Mouse (Mus musculus) forebrain, embryonic 11.5 days (tissue): ENCODE measurements around the gene Cpa5. TPM values are rescaled to one million over a fixed set of nuclear protein-coding genes. Genes with fewer than 3 reads are reported as not detected.

Experiments
- ATAC-seq: fragments of 200-750 bp; cut with Nextera tagmentation; replicated peaks from 2 replicates; pipeline ENCODE4 v1.8.0; 2017; ENCODE audit warnings: moderate TSS enrichment; ENCODE audit not compliant: low FRiP score
- DNase-seq: peaks from one replicate; pipeline ENCODE4 v3.0.0-alpha.2; 2017; ENCODE audit warnings: low spot score
- H3K27ac ChIP-seq: fragments of 300-500 bp; sonication (generic); 2 replicates; pipeline ENCODE4 v1.5.1; 2014; ENCODE audit warnings: low read depth, low read length
- H3K27me3 ChIP-seq: fragments of 300-500 bp; sonication (generic); 2 replicates; pipeline ENCODE4 v1.6.1; 2014; ENCODE audit warnings: mild to moderate bottlenecking, low read length, mixed read lengths; ENCODE audit not compliant: control insufficient read depth, insufficient read depth
- H3K36me3 ChIP-seq: fragments of 300-500 bp; sonication (generic); 2 replicates; pipeline ENCODE4 v1.6.1; 2014; ENCODE audit warnings: mild to moderate bottlenecking, low read length, moderate library complexity, mixed read lengths; ENCODE audit not compliant: control insufficient read depth, insufficient read depth
- H3K4me1 ChIP-seq: fragments of 300-500 bp; sonication (generic); replicated peaks from 2 replicates; pipeline ENCODE4 v1.6.1; 2014; ENCODE audit warnings: low read length, mixed read lengths; ENCODE audit not compliant: control insufficient read depth, insufficient read depth
- H3K4me2 ChIP-seq: fragments of 300-500 bp; sonication (generic); 2 replicates; pipeline ENCODE4 v1.6.1; 2014; ENCODE audit warnings: low read depth, mild to moderate bottlenecking, low read length, moderate library complexity, mixed read lengths; ENCODE audit not compliant: severe bottlenecking
- H3K4me3 ChIP-seq: fragments of 300-500 bp; sonication (generic); 2 replicates; pipeline ENCODE4 v1.5.1; 2014; ENCODE audit warnings: low read depth, low read length
- H3K9ac ChIP-seq: fragments of 300-500 bp; sonication (generic); 2 replicates; pipeline ENCODE4 v1.6.1; 2014; ENCODE audit warnings: low read length
- H3K9me3 ChIP-seq: fragments of 300-500 bp; sonication (generic); 2 replicates; pipeline ENCODE4 v1.6.1; 2016; ENCODE audit warnings: low read length, mixed read lengths; ENCODE audit not compliant: control insufficient read depth
- WGBS: fragments of 180-500 bp; shearing (Covaris S2); extraction: QIAGEN DNeasy Blood & Tissue Kit; methylation state at CpG from one replicate; pipeline ENCODE4 v1.1.7; 2014; 5-methylcytosine and 5-hydroxymethylcytosine counted together
- polyA plus RNA-seq: library from polyadenylated mRNA; unstranded; fragments of >200 nt; fragmentation: Nextera tagmentation; extraction: Ambion mirVana; gene quantifications from 2 replicates; pipeline ENCODE4 v1.2.1, GENCODE M21; 2014

Gene Cpa5
- polyA plus RNA-seq, 1 experiment from 2014 or later: 0.72 TPM

DNA sequence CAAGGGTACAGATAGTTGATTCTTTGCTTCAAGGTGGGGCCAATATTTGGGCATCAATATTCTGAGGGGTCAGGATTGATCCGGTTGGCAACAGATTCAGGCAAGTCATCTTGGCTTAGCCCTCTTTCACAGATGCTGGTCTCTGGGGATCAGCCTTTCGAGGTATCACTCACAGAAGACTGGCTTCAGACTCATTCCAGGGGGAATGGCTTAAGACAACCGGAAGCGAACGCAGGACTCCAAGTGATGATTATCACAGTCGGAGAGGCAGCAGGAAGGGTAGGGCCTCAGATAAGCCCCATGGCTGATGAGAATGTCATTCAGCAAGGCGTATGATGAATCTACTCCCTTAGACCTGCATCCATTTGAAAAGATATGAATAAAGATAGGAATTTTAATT is 16.4 kb upstream of the Cpa5 start:
- no peaks in the 10 kb centered on the region for H3K36me3 ChIP-seq
- no peaks in the 10 kb centered on the region for H3K9me3 ChIP-seq
- no peaks in the 10 kb centered on the region for H3K27me3 ChIP-seq
- H3K27ac ChIP-seq: no peak overlapping the region
- no peak overlapping the region for H3K4me2 ChIP-seq
- ATAC-seq (no peak), DNase-seq (peak; percentile 4)
- H3K9ac ChIP-seq: no peak overlapping the region
- no peaks in the 10 kb centered on the region; the same call in 1 of the 2 replicates for H3K4me1 ChIP-seq
- WGBS: 83% methylated on average over 7 of the region's 7 CpGs
- no peak overlapping the region for H3K4me3 ChIP-seq

DNA sequence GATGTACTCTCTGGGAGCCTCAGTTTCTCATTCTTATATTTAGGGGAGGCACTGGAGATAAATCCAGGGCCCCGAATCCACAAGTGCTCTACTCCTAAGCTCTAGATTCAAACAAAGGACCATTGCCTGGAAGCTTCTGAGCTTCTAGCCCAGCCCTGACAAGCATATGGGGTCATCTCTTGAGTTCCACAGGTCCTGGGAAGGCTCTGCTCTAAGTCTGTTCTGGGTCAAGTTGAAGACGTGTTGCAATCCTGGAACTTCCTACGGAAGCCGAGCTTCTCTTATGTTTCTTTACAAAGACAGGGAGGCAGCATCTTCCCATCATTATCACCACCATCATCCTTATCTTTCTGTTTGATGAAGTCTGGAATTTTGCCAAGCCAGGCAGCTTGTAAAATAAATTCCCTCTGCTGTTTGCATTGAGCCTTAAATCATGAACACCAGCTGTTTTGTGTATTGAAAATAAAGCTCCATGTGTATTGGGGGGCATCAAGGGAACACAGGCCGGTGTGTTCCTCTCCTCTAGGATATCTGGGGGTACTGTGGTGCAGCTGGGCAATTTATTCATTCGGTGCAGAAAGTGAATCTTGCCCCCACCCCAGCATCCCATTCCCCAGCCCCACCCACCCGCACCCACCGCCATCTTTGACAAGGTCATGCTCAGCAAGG is 14.4 kb upstream of the Cpa5 start:
- no peak for ATAC-seq
- peak; percentile 40 for DNase-seq
- H3K27me3 ChIP-seq: no peaks in the 10 kb centered on the region
- H3K9ac ChIP-seq: no peak overlapping the region
- H3K4me2 ChIP-seq: no peak overlapping the region
- no peaks in the 10 kb centered on the region for H3K36me3 ChIP-seq
- no peak overlapping the region for H3K27ac ChIP-seq
- no peak overlapping the region for H3K4me3 ChIP-seq
- H3K4me1 ChIP-seq: no peaks in the 10 kb centered on the region
- H3K9me3 ChIP-seq: no peaks in the 10 kb centered on the region
- WGBS: 96% methylated on average over 8 of the region's 8 CpGs

DNA sequence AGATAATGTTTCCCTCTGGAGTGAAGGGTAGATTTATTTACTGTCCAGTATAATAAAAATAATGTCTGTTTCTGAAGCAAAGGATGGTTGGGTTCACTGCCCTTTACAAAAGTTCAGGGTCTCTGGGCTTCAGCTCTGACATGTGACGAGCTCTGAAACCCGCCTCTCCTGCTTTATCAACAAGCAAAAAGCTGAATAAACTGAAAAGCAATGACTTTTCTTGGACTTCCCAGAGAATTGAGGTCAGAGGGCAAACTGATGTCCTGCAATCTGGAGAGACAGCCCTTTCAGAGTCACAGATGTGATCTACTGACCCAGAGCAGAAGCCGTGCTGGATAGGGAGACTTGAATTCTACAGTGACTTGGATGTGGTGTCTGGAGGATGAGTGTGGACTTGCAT is 10.8 kb upstream of the Cpa5 start:
- no peak overlapping the region for H3K4me3 ChIP-seq

DNA sequence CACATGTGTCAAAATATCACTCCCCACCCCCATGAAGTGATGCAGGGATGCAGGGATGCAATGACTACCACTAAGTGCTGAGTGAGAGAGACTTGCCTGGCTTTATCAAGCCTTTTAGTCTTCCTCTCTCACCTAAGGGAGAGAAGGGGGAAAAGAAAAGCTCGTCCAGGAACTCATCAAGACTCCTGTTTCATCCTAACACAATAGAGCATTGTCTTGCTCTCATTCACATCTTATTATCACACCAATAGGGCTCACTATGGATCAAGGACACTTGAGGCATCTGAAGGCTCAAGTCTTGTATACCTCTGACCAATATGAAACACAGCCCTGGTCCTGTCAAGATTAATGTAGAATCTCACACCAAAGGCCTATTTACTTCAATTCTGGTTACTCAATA is 9.8 kb upstream of the Cpa5 start:
- Histone ChIP-seq H3K9me3 (no peaks in the 10 kb centered on the region), H3K36me3 (no peaks in the 10 kb centered on the region), H3K9ac (no peak overlapping the region), H3K4me3 (no peak overlapping the region), H3K4me1 (no peaks in the 10 kb centered on the region), H3K4me2 (no peak overlapping the region), H3K27ac (no peak overlapping the region), H3K27me3 (no peaks in the 10 kb centered on the region)
- ATAC-seq (no peak), DNase-seq (peak; percentile 9)
- WGBS: 72% methylated on average over 1 of the region's 1 CpGs

More for the DNA sequence above, 10.8 kb upstream of the Cpa5 start:
- 68% methylated on average over 3 of the region's 3 CpGs for WGBS
- Histone ChIP-seq H3K9ac (no peak overlapping the region), H3K4me1 (no peaks in the 10 kb centered on the region), H3K27me3 (no peaks in the 10 kb centered on the region), H3K36me3 (no peaks in the 10 kb centered on the region), H3K9me3 (no peaks in the 10 kb centered on the region), H3K4me2 (no peak overlapping the region), H3K27ac (no peak overlapping the region)
- DNase-seq: peak; percentile 35
- no peak for ATAC-seq

DNA sequence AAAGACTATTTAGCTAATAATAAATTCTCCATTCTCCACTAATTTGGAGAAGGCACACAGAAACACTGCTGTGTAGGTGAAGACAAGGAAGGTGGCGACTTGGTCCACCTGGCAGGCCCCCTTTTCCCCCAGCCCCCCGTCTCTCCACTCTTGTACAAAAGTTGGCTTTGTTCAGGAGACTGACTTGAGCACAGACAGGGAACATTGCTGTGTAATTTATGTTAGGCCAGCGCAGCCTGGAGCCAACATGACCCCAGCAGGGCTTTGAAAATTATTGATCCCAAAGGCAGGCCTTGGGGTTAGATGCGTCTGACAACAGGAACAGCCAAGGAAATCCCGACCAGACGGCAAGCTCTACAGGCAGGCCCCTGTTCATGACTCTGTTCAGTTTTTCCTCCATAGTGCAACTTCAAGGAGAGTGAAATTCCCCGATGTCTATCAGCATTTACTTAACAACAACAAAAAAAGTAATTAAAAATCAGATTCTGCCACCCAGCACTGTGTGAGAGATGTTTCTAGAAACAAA is 6.4 kb upstream of the Cpa5 start:
- DNase-seq: peak; percentile 33
- Histone ChIP-seq H3K4me2 (no peak overlapping the region), H3K36me3 (no peaks in the 10 kb centered on the region), H3K4me3 (no peak overlapping the region), H3K9ac (no peak overlapping the region), H3K9me3 (no peaks in the 10 kb centered on the region), H3K27me3 (no peaks in the 10 kb centered on the region), H3K4me1 (no peaks in the 10 kb centered on the region), H3K27ac (no peak overlapping the region)
- no peak for ATAC-seq
- WGBS: 81% methylated on average over 7 of the region's 7 CpGs

DNA sequence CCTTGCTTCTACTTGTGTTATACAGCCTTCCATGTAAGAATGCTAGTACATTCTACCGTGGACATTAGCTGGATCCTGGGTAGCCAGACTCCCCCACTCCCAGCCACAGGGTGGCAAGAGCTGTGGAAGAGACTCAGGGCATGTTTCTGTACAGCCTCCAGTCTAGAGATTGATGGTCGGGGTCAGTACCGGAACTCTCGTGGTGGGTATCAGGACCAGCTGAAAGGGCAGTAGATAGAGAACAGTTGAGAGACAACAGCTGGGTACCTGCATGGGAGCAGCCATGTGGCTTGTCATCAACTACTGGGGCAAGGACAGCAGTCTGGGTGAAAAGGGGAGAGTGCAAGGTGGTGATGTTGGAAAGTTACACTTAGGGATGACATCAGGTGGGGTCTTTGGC is 5.7 kb upstream of the Cpa5 start:
- 0 out of 2 replicates have a peak, but pooled peaks cover under 1% of the 10 kb centered on the region for H3K4me1 ChIP-seq
- no peak overlapping the region for H3K4me3 ChIP-seq
- H3K36me3 ChIP-seq: no peaks in the 10 kb centered on the region
- ATAC-seq (no peak), DNase-seq (peak; percentile 26)
- H3K4me2 ChIP-seq: no peak overlapping the region
- H3K27me3 ChIP-seq: no peaks in the 10 kb centered on the region
- WGBS: 96% methylated on average over 4 of the region's 4 CpGs
- no peaks in the 10 kb centered on the region for H3K9me3 ChIP-seq
- H3K9ac ChIP-seq: no peak overlapping the region
- H3K27ac ChIP-seq: no peak overlapping the region

DNA sequence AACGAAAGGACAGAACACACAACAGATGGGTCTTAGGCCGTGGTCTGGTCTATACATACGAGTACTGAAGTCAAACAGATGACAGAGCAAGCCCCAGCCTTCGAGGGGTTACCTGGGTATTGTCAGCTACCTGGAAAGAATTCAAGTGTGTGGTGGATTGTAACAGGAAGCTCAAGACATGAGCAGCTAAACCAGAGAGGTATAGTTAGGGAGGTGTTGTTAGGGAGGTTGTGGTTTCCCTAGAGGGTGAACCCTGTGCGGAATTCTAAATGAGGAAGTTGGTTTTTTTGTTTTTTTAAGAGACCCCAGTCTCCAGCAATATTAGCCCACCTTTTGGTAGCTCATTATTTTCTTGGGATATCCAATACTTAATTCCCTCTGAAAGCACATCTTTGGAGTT is 5.1 kb upstream of the Cpa5 start:
- DNase-seq: peak; percentile 27

DNA sequence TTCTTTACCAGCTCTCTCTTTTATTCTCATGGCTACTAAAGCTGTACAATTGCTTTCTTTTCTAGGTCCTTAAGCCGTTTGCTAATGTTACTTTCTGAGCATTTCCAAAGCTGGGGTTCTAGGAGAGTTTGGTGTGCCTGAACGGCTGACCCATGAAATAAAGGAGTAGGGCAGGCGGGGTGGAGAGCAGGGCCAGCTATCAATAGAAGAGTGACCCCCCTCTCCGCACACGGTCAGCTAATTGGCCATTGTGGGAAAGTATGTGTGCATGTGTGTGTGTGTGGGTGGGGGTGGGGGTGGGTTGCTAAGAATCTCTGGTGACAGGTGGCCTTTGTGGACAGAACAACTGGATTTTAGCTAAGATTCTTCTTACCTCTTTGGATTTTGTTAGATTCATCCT is 402 bp downstream of the Cpa5 start:
- 20% methylated on average over 5 of the region's 5 CpGs for WGBS
- H3K4me1 ChIP-seq: peaks cover 24% of the 10 kb centered on the region
- ATAC-seq: peak; percentile 74
- H3K27me3 ChIP-seq: no peaks in the 10 kb centered on the region
- H3K36me3 ChIP-seq: no peaks in the 10 kb centered on the region
- H3K9me3 ChIP-seq: no peaks in the 10 kb centered on the region
- H3K4me2 ChIP-seq: no peak overlapping the region
- DNase-seq: peak; percentile 58
- H3K9ac ChIP-seq: no peak overlapping the region
- peak overlapping the region; percentile 48; the same call in 1 of the 2 replicates for H3K27ac ChIP-seq
- no peak overlapping the region for H3K4me3 ChIP-seq

More for the DNA sequence above, 5.1 kb upstream of the Cpa5 start:
- Histone ChIP-seq H3K4me2 (no peak overlapping the region), H3K4me3 (no peak overlapping the region), H3K36me3 (no peaks in the 10 kb centered on the region), H3K4me1 (peaks cover 3% of the 10 kb centered on the region; the same call in 1 of the 2 replicates), H3K9ac (no peak overlapping the region), H3K27me3 (no peaks in the 10 kb centered on the region), H3K9me3 (no peaks in the 10 kb centered on the region), H3K27ac (no peak overlapping the region)
- no peak for ATAC-seq
- 94% methylated on average over 5 of the region's 5 CpGs for WGBS

DNA sequence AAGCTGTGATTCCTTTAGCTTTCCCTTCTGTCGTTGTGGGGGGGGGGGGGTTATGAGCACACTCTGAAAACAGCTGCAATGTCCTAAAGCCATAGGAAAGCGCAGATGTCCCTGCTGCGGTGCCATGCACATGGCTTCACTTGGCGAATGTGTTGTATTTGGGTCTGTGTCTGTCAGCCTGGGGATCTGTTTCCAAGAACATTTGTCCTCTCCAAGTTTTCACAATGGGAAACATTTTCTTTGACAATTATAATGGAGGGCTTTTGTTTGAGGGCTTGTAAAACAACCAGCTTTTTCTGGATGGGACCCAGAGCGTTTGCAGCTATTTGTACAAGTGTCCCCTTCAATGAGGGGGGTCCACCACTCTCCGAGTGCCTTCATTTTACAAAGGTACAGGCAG is 3.4 kb downstream of the Cpa5 start:
- 62% methylated on average over 6 of the region's 6 CpGs for WGBS

More for the DNA sequence above, 3.4 kb downstream of the Cpa5 start:
- Histone ChIP-seq H3K27ac (peak overlapping the region; percentile 5; the same call in 1 of the 2 replicates), H3K27me3 (no peaks in the 10 kb centered on the region), H3K4me1 (peaks cover 43% of the 10 kb centered on the region), H3K9me3 (no peaks in the 10 kb centered on the region), H3K9ac (no peak overlapping the region), H3K4me2 (no peak overlapping the region), H3K36me3 (no peaks in the 10 kb centered on the region), H3K4me3 (no peak overlapping the region)
- DNase-seq (no peak), ATAC-seq (no peak)
